19 mouse cellular contexts compared by ENCODE assay signal in the genomic region with DNA sequence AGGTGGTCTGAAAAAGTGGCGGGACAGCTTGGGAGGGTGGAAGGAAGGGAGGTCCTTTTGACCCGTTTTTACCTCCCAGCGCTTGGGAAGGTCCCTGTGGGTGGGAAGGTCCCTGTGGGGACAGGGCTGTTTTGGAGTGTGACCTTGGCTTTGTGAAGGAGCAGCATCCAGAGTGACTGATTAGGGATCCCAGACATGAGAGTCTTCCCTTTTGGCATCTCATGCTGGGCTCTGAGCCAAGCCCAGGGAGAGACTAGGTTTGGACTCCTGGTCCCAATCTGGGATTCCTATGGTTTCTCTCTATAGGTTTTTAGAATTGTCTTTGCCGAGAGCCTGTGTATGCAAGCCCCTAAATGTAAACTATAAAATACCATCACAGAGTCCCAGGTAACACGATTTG. TPM values are rescaled to one million over a fixed set of nuclear protein-coding genes. Genes with fewer than 3 reads are reported as not detected.
"Had no signal": no experiment of that assay in that cellular context is flagged by ENCODE, and none has a peak within 500 bp of the region (broad histone marks: within the 10 kb centered on the region; RNA-seq: fewer than 3 reads in every experiment).

No protein-coding gene starts in this region.

- H3K9me3 ChIP-seq: liver, embryonic 13.5 days; neural tube, embryonic 12.5 days had no signal

- H3K9ac ChIP-seq: liver, embryonic 13.5 days; neural tube, embryonic 12.5 days had no signal

- DNase-seq: kidney, adult 8-10 months; kidney, postnatal 14 days; kidney, postnatal 4 days; left cerebral cortex, postnatal 4 days; liver, embryonic 13.5 days; lung, adult 2 months; lung, postnatal 14 days; lung, postnatal 4 days; midbrain, embryonic 14.5 days; right cerebral cortex, adult 18-20 months; right cerebral cortex, postnatal 14 days; right cerebral cortex, postnatal 4 days; thymus, adult 2 months; thymus, postnatal 14 days; thymus, postnatal 4 days had no signal

- H3K4me2 ChIP-seq: liver, embryonic 13.5 days; midbrain, embryonic 11.5 days; neural tube, embryonic 12.5 days had no signal

- H3K4me3 ChIP-seq: liver, embryonic 13.5 days; neural tube, embryonic 12.5 days had no signal

- H3K27me3 ChIP-seq: liver, embryonic 13.5 days; neural tube, embryonic 12.5 days had no signal

- H3K27ac ChIP-seq: liver, embryonic 13.5 days; neural tube, embryonic 12.5 days; stomach, postnatal 0 days had no signal

RNA-seq across cellular contexts. Expression of a gene that starts 15.6 kb away (rescaled TPM):
- polyA plus RNA-seq: liver, adult 2 months had no signal
